Mouse (Mus musculus): ENCODE results near the gene Stx12. TPM values are rescaled to one million over a fixed set of nuclear protein-coding genes. Genes with fewer than 3 reads are reported as not detected.
"Not testable (repeated sequence)": the region's sequence is repeated elsewhere in the genome, so short reads cannot be mapped to it uniquely, and the experiment has no call there.

Stx12 gene
- polyA plus RNA-seq (2012; ENCODE audit: insufficient read depth, low replicate concordance): 4.9 and 5.3 TPM in 2 replicates

DNA sequence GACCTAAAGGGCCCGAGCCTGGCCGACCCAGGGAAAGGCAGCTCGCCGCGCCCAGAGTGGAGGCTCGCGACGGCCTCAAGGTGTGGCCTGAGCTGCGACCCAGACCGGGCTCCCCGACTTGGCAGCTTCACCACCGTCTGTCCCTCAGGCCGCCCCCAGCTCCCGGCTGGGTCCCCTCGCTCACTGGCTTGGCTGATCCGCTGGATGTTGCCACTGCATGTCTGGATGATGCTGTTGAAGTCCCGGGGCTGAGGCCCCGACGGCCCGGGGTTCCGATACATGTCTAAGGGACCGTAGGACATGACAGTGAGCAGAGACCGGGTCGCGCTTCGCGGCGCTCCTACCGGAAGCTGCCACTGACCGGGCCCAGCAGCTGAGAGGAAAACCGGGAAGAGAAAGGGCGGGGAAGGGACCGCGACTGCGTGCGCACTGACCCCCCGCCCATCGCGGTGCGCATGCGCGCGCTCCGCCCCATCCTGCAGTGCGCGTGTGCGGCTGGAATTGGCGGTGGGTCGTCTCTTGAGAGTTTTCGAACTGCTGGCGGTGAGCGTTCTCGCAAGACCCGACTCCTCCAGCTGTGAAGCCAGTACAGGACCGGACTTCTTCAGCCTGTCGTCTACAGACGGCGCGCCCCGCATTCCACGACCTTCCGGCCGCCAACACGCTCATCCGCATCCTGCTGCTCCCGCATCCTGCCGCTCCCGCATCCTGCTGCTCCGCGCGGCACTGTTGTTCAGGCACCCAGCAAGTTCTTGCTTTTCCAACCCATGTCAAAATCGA lies at the start of gene Stx12:
Gene Stx12 (minus strand): TSS at position 446 of the 780 bp plus-strand sequence.
- Histone ChIP-seq H3K27me3 (replicated peaks) (no peaks in the 10 kb centered on the region), H3K36me3 (replicated peaks; ENCODE audit: low read length) (peaks cover 31% of the 10 kb centered on the region), H3K4me3 (replicated peaks) (peak within 1 kb of the TSS; percentile 92), H3K4me1 (peaks cover 51% of the 10 kb centered on the region), H3K9me3 (no peaks in the 10 kb centered on the region)
- no peak for TF ChIP-seq FLI1 (IDR thresholded peaks at IDR 0.05; ENCODE audit: low read length)
- TF ChIP-seq GATA1 (IDR thresholded peaks at IDR 0.05; ENCODE audit: borderline replicate concordance, low read length): no peak

DNA sequence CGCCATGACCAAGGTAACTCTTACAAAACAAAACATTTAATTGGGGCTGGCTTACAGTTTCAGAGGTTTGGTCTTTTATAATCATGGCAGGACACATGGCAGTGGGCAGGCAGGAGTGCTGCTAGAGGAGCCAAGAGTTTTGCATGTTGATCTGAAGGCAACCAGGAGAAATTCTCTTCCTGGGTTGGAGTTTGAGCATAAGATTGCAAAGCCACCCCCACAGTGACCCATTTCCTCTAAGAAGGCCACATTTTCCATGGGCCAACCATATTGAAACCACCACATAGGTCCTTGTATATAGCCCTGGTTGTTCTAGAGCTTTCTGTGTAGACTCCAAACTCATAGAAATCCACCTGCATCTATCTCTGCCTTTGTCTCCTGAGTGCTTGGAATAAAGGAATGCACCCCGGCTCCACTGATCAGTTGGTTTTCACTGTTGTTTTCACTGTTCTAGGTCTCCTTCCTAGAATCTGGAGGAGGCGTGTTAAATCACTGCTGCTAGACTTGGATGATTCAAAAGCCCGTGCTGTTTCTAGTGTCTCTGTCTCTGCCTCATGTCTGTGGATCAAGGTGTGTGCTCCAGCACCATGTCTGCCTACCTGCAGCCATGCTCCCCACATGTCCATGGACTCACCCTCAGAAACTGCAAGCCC lies 48.6 kb upstream of the Stx12 start:
- TF ChIP-seq FLI1 (IDR thresholded peaks at IDR 0.05; ENCODE audit: low read length) (no peak), GATA1 (IDR thresholded peaks at IDR 0.05; ENCODE audit: borderline replicate concordance, low read length) (no peak)
- Histone ChIP-seq H3K9me3 (no peaks in the 10 kb centered on the region), H3K4me3 (replicated peaks) (no peak overlapping the region), H3K36me3 (replicated peaks; ENCODE audit: low read length) (no peaks in the 10 kb centered on the region), H3K27me3 (replicated peaks) (peaks cover 9% of the 10 kb centered on the region), H3K4me1 (peaks cover 46% of the 10 kb centered on the region)

DNA sequence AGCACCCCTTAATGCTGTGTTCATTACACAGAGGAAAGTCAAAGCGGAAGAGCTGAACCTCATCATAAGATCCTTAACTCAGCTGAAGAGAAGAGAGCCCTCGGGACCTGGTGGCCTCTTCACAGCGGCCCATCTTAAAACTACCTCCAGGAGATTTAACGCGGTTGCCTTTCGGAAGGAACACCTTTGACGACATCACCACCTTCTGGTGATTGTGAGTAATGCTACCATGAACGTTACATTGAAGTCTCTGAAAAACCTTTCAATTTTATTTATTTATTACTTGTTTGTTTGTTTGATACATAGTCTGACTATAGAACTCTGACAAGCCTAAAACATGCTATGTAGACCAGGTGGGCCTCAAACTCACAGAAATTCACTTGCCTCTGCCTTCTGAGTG lies 46.5 kb upstream of the Stx12 start:
- Histone ChIP-seq H3K27me3 (replicated peaks) (peaks cover 6% of the 10 kb centered on the region), H3K36me3 (replicated peaks; ENCODE audit: low read length) (no peaks in the 10 kb centered on the region), H3K4me3 (replicated peaks) (peak overlapping the region; percentile 76), H3K9me3 (no peaks in the 10 kb centered on the region), H3K4me1 (peaks cover 38% of the 10 kb centered on the region)
- TF ChIP-seq GATA1 (IDR thresholded peaks at IDR 0.05; ENCODE audit: borderline replicate concordance, low read length) (no peak), FLI1 (IDR thresholded peaks at IDR 0.05; ENCODE audit: low read length) (no peak)

DNA sequence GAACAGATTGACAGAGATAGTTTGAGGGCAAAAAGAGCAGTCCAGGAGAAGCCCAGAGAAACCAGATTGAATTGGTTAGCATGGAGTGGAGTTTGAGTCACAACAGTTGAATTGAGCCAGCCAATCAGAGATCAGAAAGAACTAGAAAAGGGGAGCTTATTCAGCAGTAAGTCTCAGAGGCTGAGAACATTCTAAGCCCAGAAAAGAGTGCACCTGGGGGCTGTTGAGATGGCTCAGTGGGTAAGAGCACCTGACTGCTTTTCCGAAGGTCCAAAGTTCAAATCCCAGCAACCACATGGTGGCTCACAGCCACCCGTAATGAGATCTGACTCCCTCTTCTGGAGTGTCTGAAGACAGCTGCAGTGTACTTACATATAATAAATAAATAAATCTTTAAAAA lies 42.2 kb upstream of the Stx12 start:
- not testable (repeated sequence) for H3K36me3 ChIP-seq (replicated peaks; ENCODE audit: low read length); H3K9me3 ChIP-seq; H3K27me3 ChIP-seq (replicated peaks); H3K4me3 ChIP-seq (replicated peaks)
- peaks cover 21% of the 10 kb centered on the region for H3K4me1 ChIP-seq

DNA sequence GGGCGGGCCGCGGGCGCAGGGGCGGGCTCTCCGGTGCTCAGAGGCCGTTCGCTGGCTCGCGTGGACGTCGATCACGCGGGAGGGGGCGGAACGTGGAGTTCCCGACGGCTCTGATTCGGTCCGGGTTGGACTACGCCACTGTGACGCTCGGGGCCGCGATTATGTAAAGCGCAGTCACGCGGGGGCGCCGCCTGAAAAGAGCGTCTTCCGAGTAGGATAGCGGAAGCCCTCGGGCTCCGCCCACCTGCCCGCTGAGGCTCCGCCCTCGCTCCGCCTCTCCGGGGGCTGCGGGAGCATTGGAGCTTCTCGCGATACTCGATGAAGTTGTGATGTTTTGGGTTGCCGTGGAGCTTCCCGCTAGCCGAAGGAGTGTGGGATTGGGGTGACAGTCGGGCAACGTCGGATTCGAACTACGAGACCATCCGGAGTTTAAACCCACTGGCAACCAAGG lies 38.3 kb upstream of the Stx12 start, which contains the start of gene Fam76a:
Gene Fam76a (minus strand): TSS at position 1 of the 451 bp plus-strand sequence.
- TF ChIP-seq GATA1 (IDR thresholded peaks at IDR 0.05; ENCODE audit: borderline replicate concordance, low read length) (0 out of 3 replicates have a peak, but pooled peaks have one; percentile 9), FLI1 (IDR thresholded peaks at IDR 0.05; ENCODE audit: low read length) (no peak)

DNA sequence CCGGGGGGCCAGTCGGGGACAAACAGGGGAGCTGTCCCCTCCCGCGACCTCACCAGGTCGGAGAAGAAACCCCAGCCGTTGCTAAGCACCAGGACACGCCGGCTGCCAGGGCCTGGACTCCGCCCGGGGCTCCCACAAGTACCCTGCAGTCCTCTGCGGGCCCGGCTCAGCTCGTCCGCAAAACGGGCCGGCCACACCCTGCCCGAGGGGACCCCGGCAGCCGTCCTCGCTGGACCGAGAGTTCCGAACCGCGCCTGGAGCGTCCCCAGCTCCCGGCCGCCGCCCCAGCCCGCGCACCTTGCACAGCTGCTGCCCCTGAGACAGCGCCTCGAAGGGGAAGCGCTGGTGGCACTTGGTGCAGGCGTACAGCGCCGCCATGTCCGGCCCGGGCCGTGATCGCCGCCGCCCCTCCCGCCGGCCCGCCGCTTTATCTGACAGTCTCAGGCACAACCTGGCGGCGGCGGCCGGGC lies 37.8 kb upstream of the Stx12 start:
- Histone ChIP-seq H3K4me1 (peaks cover 18% of the 10 kb centered on the region), H3K36me3 (replicated peaks; ENCODE audit: low read length) (peaks cover 29% of the 10 kb centered on the region), H3K4me3 (replicated peaks) (peak overlapping the region; percentile 95), H3K27me3 (replicated peaks) (no peaks in the 10 kb centered on the region), H3K9me3 (no peaks in the 10 kb centered on the region)
- TF ChIP-seq GATA1 (IDR thresholded peaks at IDR 0.05; ENCODE audit: borderline replicate concordance, low read length) (no peak), FLI1 (IDR thresholded peaks at IDR 0.05; ENCODE audit: low read length) (no peak)

More for the DNA sequence above, 38.3 kb upstream of the Stx12 start, which contains the start of gene Fam76a:
- H3K27me3 ChIP-seq (replicated peaks): no peaks in the 10 kb centered on the region
- H3K4me1 ChIP-seq: peaks cover 18% of the 10 kb centered on the region
- H3K9me3 ChIP-seq: no peaks in the 10 kb centered on the region
- H3K36me3 ChIP-seq (replicated peaks; ENCODE audit: low read length): peaks cover 24% of the 10 kb centered on the region
- peak within 1 kb of the TSS; percentile 95 for H3K4me3 ChIP-seq (replicated peaks)

DNA sequence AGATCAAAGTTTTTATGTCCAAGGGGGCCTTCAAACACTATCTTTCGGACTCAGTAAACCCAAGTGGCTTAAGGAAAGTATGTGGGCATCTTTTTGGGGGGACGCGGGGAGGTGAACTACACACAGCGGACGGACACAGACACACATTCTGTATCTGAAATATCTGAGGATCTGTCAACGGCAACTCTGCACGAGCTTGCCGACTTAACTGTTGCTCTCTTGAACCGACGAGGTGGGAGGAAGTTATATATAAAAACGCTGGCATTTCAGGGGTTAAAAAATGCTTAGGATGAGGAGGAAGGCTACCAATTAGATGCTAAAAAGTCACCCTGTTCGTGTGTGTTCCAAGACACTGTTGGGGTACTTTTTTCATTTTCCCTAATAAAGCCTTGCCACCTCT lies 37.2 kb upstream of the Stx12 start:
- TF ChIP-seq FLI1 (IDR thresholded peaks at IDR 0.05; ENCODE audit: low read length): no peak
- H3K36me3 ChIP-seq (replicated peaks; ENCODE audit: low read length): peaks cover 33% of the 10 kb centered on the region
- H3K4me3 ChIP-seq (replicated peaks): peak overlapping the region; percentile 95
- H3K27me3 ChIP-seq (replicated peaks): no peaks in the 10 kb centered on the region
- H3K4me1 ChIP-seq: peaks cover 18% of the 10 kb centered on the region
- no peaks in the 10 kb centered on the region for H3K9me3 ChIP-seq

DNA sequence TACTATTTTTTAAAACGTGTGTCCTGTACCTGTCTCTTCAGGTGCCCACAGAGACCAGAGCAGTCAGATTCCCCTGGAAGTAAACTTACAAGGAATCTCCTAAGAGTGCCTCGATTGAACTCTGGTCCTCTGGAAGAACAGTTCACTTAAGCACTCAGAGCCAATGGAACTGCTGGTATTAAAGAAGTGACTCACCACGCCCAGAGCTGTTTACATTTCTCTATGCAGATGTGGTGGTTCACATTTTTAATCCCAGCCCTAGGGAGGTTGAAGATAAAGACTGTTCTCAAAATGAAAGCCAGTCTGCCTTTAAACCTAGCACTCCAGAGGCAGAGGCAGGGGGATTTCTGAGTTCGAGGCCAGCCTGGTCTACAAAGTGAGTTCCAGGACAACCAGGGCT lies 35.9 kb upstream of the Stx12 start:
- H3K9me3 ChIP-seq: no peaks in the 10 kb centered on the region
- TF ChIP-seq FLI1 (IDR thresholded peaks at IDR 0.05; ENCODE audit: low read length): no peak
- TF ChIP-seq GATA1 (IDR thresholded peaks at IDR 0.05; ENCODE audit: borderline replicate concordance, low read length): no peak
- peaks cover 45% of the 10 kb centered on the region for H3K36me3 ChIP-seq (replicated peaks; ENCODE audit: low read length)
- no peak overlapping the region for H3K4me3 ChIP-seq (replicated peaks)
- H3K4me1 ChIP-seq: peaks cover 18% of the 10 kb centered on the region
- H3K27me3 ChIP-seq (replicated peaks): no peaks in the 10 kb centered on the region

DNA sequence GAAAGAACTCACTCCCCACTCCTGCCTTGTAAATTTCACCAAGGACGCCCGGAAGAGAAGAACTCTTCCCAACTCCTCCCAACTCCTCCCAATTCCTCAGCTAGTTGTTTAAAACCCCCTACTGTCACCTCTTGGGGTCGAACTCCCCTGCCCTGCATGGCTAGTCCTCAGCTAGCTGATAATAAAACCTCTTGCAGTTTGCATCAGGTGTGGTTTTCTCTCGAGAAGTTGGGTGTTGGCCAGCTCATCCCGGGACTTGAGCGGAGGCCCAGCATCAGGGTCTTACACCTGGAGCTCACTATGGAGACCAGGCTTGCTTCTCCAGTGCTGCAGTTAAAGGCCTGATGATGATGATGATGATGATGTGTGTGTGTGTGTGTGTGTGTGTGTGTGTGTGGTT lies 34.2 kb upstream of the Stx12 start:
- Histone ChIP-seq H3K36me3 (replicated peaks; ENCODE audit: low read length) (peaks cover 62% of the 10 kb centered on the region), H3K4me1 (peaks cover 18% of the 10 kb centered on the region)
- not testable (repeated sequence) for H3K4me3 ChIP-seq (replicated peaks); H3K9me3 ChIP-seq; H3K27me3 ChIP-seq (replicated peaks)

DNA sequence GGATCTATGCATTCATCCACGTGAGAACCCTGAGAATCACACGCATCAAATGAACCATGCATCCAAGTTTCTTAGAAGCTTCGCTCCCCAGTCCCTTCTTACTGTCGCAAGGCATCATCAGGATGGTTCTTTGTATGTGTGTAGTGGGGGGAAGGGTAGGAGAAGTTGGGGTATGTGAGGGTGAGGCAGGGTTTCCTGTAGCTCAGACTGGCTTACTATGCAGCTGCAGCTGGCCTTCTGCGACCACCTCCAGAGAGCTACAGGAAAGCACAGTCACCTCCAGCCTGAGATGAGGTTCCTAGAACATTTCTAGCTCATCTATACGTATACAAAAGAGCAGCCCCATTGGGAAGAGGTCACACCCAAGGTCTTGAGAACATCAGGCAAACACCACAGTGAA lies 27.8 kb upstream of the Stx12 start:
- Histone ChIP-seq H3K36me3 (replicated peaks; ENCODE audit: low read length) (peaks cover 90% of the 10 kb centered on the region), H3K4me3 (replicated peaks) (no peak overlapping the region), H3K9me3 (no peaks in the 10 kb centered on the region), H3K4me1 (peaks cover 7% of the 10 kb centered on the region), H3K27me3 (replicated peaks) (no peaks in the 10 kb centered on the region)
- TF ChIP-seq FLI1 (IDR thresholded peaks at IDR 0.05; ENCODE audit: low read length) (no peak), GATA1 (IDR thresholded peaks at IDR 0.05; ENCODE audit: borderline replicate concordance, low read length) (no peak)
